Mouse (Mus musculus): ENCODE measurements around the gene Gm9945.

The Gm9945 gene

DNA sequence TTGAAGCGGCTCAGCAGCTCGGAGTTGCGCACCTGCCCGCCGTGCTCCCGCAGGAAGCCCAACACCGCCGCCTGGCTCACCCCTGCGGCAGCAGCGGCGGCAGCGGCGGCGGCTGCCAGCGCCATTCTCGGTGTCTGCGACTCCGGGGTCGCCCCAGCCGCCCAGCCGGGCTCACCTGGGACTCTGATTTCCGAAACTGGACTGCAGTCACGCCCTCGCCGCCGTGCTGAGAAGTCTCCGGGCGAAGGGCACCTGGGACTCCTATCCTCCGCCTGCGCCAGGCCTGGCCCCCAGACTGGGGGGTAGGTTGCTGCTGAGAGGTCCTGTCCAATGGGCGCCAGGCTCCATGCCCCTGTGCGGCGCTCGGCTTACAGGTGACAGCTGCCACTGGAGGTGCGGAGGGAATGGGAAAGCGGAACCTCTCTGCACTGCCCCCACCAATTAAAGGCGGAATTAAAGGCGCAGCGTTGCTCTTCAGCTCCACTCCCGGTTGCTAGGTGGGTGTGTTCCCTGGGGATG is at the start of gene Gm9945, which contains the start of gene Sowaha:
Gm9945 (plus strand) TSS at position 384 of the 519 bp plus-strand sequence.
Sowaha (minus strand) TSS at position 492 of the 519 bp plus-strand sequence.
- DNase-seq (ENCODE audit: extremely low spot score, low read depth, low spot score): no peak

DNA sequence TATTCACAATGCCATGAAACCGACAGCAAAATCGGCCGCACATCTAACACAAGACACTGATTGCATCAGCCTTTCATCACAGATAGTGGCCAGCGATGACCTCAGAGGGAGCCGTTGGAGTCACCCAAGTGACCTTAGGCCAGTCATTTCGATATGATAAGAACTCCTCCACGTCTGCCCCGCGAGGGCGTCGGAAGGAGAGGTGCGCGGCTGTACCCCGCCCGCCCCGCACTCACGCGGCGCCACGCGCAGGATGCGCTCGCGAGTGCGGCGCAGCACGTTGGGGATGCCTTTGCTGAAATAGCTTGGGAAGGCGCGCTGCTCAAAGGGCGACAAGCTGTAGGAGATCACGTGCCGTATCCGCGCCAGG is 49.7 kb upstream of the Gm9945 start:
- DNase-seq (ENCODE audit: extremely low spot score, low read depth, low spot score): no peak

DNA sequence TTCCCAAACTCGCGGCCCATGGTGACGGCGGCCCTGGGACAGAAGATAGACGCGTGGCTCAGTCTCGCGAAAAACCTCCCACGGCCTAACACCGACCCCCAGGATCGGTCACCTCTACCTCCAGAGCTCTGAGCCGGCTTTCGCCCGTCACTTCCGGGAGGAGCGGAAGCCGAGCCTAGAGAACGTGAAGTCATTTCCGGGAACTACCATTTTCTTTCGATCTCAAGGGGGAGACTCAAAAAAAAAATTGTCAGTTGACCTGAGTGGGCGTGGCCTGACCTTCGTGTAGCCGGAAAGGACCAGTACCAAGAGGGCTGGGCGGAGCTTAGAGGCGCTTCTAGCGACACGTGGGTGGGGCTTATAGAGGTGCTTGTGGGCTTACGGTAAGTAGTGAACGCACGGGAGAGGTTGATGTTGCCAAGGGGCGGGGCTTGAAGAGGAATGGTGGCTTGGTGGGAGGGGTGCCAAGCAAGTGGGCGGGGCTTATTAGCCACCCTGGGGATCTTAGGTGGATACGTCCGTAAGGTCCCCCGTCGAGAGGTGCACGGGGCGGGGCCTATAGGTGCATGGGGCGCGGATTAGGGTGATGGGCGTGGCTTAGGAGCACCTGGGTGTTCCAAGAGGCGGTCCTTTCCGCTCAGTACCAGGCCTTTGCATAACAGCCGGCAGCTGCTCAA is 49.2 kb upstream of the Gm9945 start, which contains the start of the genes Uqcrq and Gdf9:
Uqcrq (minus strand) TSS at position 162 of the 677 bp plus-strand sequence.
Gdf9 (plus strand) TSS at position 354 of the 677 bp plus-strand sequence.
- peak; percentile 98 for DNase-seq (ENCODE audit: extremely low spot score, low read depth, low spot score)

DNA sequence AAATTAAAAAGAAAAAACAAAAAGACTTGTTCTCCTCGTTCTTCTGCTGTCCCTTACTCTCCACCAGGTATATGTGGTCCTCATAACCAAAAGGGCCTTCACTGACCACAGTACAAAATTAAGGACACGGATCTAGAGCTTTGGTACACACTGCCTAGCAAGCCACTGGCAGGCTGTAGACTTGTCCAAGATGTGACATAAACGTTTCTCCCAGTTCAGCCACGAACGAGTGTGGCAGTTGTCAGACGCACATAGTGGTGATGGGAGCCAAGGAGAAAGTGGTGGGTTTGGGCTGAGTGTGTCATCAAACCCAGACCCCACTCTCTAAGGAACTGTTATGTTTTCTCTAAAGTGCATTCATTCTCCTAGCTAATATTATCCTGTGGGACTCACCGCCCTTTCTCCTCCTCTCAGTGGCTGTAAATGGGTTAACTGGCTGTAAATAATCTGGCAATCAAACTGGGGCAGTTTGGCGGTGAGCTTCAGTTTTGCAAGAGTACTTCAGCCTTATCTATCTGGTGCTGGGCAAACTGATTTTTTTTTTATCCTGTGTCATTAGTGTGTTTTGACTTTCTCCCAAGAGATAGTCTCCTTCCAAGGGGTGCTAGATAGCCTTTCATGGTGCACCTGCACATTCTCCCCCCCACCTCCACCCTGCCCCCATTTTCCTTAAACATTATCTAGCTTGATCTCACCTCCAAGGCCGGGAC is 48.5 kb upstream of the Gm9945 start:
- DNase-seq (ENCODE audit: extremely low spot score, low read depth, low spot score): no peak

DNA sequence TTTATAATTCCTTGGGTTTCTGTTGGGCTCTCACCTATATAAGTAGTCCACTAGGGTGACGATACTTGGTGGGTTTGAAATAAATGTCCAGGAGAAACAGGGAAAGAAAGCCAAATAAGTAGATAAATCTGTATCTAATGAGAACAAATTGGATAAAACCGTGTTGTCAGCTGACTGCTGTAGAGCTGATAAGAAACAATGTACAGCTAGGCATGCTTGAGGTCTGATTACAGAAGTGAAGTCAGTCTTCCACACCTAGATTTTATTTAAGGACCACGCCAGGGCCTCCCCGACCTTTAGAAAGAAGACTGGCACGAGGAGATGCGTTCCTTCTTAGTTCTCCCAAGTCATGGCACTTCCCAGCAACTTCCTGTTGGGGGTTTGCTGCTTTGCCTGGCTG is 46.9 kb upstream of the Gm9945 start:
- no peak for DNase-seq (ENCODE audit: extremely low spot score, low read depth, low spot score)

DNA sequence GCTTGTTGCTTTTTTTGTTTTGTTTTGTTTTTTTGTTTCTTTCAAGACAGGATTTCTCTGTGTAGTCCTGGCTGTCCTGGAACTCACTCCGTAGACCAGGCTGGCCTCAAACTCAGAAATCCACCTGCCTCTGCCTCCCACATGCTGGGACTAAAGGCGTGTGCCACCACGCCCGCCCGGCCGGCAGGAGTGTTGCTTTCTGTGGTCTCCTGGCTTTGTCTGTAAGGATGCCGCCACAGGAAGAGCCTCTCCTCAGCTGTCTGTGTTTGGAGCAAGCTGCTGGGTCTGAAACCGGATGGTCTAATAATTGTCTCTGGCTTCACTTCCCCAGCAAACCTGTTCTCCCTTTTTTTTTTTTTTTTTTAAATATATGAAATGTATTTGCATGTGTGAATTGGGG is 44.5 kb upstream of the Gm9945 start:
- DNase-seq (ENCODE audit: extremely low spot score, low read depth, low spot score): no peak

DNA sequence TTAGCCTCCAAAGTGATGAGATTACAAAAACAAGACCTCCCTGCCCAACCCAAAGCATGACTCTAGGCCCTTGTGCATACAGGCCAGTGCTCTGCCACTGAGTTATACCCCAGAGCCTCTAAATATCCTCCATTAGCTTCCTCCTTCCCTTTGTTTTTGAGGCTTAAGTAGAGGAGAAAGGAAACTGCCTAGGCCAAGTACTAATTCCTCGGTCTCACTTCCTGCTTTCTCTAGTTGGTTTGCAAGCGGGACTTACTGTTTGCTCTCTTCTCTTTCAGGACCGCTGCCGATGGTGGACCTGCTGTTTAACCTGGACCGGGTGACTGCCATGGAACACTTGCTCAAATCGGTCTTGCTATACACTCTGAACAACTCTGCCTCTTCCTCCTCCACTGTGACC is 43.6 kb upstream of the Gm9945 start:
- no peak for DNase-seq (ENCODE audit: extremely low spot score, low read depth, low spot score)

DNA sequence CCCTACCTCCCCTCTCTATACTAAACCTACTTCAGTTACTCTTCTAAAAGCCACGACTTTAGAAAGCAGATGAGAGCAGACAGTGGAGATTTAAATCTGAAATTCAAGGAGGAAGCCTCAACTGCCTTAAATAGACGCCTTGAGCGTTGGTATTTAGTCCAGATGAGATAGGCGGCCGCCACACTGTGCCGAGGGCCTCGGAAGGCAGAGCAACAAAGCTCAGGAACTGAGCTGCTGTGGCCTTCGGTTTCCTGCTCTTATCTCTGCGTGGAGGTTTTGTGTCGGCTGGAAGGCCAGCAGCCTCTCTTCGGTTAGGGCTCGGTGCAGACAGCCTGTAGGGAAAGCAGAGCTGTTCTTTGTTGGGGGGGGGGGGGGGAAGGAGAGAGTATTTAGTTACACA is 38.0 kb upstream of the Gm9945 start:
- no peak for DNase-seq (ENCODE audit: extremely low spot score, low read depth, low spot score)

DNA sequence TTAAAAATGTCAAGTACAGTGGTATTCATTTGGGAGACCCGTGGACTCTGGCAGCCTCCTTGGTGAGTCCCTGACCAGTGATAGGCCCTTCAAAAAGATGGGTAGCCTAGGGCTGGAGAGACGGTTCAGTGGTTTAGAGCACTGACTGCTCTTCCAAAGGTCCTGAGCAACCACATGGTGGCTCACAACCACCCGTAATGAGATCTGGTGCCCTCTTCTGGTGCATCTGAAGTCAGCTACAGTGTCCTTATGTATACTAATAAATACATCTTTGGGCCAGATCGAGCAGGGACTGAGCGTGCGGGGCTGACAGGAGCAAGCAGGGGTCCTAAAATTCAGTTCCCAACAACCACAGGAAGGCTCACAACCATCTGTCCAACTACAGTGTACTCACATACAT is 36.1 kb upstream of the Gm9945 start:
- no peak for DNase-seq (ENCODE audit: extremely low spot score, low read depth, low spot score)

DNA sequence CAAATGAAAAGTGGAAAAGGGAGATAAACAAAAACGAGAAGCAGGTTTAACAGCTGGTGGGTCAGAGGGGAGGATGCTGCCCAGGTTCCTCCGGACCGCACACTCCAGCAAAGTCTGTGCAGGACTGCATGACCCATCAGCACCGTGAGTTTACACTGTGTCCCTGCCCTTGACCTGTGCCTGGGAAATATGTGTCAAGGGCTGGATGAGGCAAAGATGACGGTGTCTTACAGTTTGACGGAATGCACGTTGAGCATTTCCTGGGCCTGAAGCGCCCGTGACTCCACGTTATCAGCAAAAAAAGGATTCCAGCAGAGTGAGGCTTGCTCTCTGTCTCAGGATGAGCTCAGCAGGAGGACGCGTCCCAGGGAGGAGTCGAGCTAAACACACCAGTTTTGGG is 34.4 kb upstream of the Gm9945 start:
- DNase-seq (ENCODE audit: extremely low spot score, low read depth, low spot score): no peak

DNA sequence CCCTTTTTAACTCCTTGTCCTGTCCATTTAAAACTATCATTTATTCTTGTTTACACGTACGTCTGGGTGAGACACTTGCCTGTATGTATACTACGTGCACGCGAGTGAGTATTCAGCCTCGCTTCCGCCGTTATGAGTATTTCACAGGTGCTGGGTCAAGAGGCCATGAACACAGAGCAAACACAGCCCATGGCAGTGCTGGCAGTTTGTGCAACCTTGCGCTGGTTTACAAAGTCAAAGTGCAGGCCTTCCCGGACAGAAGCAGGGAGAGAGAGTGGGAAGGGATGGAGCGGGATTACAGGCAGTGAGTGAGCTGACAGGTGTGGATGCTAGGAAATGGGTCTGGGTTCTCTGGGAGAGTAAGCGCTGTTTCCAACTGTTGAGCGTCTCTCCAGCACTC is 33.8 kb upstream of the Gm9945 start:
- DNase-seq (ENCODE audit: extremely low spot score, low read depth, low spot score): no peak

DNA sequence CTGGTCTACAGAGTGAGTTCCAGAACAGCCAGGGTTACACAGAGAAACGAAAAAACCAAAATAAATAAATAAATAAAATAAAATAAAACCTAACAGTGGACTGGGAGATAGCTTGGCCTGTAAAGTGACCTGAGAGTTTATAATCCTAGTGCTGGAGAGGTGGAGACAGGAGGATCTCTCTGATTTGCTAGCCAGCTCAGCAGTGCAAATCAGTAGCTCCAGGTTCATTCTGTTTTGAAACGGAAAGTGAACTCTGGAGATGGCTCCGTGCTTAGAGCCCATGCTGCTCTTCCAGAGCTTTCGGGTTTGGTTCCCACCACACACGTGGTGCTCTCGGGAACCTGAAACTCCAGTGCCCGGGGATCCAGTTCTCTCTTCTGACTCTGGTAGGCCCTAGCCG is 32.0 kb upstream of the Gm9945 start:
- no peak for DNase-seq (ENCODE audit: extremely low spot score, low read depth, low spot score)

DNA sequence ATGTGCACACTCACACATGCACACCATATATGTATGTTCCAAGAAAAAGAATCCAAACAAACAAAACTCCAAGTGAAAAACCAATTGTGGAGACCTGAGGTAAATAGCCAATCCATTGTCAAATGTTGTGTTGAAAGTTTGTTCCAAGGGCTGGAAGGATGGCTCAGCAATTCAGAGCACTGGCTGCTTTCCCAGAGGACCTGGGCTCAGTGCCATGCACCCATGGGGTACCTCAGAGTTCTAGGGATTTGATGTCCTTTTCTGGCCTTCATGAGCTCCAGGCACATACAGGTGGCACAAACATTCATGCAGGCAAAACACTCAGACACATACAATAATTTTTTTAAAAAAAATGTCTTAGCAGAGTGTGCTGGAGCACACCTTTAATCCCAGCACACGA is 31.4 kb upstream of the Gm9945 start:
- DNase-seq (ENCODE audit: extremely low spot score, low read depth, low spot score): no peak

DNA sequence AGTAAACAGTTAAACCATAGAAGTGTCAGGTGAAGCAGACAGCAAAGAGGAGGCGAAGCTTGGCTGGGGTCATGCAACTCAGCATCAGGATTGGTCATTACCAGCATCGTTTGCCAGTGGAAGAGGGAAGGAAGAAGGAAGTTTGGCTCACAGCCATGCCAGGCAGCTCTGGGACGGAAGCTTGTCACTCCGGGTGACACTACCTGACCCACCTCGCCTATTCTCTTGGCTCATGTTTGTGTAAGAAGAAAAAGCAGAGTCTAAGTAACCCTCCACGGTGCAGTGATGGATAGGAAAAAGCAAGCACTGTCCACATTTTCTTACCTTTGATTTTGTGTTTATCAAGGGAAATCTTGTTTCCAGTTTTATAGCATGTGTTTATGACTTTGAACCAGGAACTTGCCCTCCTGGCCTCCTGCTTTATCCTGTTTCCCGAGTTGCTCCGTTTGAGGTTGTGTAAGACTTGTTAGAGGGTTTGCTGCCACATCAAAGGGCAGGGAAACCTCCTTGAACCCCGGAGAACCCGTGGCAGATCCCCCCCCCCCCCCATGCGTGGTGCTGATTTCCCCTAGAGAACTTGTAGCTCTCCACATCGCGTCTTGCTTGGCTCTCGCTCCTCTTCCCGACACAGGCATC is 29.8 kb upstream of the Gm9945 start:
- no peak for DNase-seq (ENCODE audit: extremely low spot score, low read depth, low spot score)

DNA sequence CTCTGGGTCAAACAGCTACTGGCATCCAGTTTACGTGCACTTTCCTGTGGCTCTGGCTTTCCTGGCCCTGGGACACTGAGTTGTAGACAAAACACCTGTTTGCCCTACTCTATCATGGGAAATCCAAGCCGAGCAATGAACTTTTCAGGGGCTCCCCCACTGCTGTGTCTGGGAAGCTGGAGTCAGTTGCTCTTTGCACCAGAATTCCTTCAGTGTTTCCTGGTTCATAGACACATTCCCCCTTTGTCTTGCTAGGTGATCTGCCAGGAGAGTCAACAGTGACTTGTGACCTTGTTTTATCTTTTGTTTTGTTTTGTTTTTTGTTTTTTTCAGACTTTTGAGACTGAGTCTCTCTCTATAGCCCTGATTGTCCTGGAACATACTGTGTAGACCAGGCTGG is 28.6 kb upstream of the Gm9945 start:
- DNase-seq (ENCODE audit: extremely low spot score, low read depth, low spot score): no peak

DNA sequence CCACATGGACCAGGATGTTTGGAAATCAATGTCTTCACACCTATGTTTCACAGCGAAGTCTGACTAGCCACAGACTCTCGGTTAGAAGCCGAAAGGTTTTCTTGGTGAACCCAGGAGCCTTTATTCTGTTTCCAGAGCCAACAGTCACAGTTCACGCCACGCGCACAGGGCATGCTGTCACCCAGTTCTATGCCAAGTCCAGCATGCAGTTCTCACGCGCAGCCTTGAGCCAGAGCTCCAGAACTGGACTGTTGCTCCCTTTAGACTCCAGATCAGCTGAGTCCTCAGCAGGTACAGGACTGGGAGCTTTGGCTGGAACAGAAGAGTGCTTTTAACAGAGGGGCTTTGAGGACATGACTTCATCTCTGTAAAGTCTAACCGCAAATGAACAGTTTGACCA is 27.6 kb upstream of the Gm9945 start:
- DNase-seq (ENCODE audit: extremely low spot score, low read depth, low spot score): no peak

DNA sequence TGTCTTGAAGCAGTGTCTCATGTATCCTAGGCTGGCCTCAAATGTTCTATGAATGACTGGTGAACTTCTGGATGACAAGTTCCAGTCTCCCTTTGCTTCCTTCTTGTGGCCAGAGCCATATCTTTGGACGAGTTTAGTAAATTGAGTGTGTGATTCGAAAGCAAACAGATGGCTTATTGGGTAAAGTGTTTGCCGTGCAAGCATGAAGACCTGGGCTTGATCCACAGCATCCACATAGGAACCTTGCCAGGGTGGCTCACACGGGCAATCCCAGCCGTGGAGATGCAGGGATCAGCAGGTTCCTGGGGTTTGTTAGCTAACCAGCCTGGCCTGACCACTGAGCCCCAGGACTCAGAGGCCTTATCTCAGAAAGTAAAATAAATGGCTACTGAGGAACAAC is 26.9 kb upstream of the Gm9945 start:
- DNase-seq (ENCODE audit: extremely low spot score, low read depth, low spot score): no peak

DNA sequence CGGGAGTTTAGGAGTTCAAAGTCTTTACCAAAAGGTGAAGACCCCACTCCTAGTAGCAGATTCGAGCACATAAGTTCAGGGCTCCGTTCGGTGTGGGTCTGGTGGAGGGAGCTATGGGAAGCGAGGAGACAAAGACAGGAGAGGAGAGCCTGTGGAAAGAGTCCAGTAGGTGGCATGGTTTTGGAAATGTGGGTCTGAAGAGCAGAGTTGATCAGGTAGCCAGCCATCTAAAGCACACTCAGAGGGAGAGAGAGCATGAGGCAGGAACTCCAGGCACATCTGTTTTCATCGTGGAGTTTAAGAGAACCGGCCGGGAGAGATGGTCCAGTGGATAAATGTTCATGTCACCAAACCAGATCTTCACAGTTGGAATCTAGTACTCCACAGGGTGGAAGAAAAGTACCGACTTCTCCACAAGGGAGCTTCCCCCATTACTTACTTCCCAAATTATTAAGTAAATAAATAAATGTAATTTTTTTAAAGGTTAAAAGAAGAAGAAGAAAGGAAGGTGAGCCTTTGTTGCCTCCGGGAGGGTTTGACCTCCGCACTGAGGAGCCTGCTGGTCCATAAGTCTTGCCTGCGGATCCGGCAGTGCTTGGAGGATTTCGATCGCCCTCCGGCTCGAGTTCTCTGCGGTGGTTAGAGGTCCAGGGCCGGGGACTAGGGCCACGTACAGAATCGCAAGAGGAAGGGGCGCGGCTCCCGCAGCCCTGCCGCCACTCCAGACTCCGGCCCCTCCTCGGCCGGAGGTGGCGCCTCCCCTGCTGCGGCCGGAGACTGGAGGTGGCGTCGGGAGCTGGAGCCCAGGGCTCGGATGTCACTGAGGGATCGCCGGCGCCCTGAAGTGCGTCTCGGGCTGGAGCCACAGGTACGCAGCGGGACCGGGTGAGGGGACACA is 23.2 kb upstream of the Gm9945 start, which contains the start of the genes Gm10447 and Shroom1:
Gm10447 (minus strand) TSS at position 637 of the 898 bp plus-strand sequence.
Shroom1 (plus strand) TSS at position 732 of the 898 bp plus-strand sequence.
- DNase-seq (ENCODE audit: extremely low spot score, low read depth, low spot score): no peak

DNA sequence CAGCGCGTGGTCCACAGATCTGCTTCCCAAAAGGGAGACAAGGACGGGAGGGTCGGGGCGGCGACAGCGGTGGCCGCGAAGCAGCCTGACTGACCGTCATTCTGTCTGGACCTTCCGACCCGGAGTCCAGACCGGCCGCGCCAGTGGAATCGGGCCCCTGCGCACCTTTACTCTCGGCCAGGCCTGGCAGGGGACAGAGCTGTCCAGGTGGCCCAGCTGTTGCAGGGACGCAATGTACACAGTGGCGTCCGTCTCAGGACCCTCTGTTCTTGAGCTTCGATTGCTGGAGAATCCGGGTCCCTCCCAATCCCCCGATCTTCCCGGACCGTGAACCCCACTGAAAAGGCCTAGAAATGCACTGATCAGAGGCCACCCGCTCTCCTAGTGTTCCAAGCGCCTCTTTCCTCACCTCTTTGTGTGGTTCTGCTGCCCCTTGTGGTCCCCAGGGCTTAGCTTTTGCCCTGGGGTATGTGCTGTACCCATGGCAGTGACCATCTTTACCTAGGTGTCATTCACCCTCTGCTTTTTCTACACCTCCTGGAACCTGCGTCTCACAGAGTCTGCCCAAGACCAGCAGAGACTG is 22.5 kb upstream of the Gm9945 start:
- no peak for DNase-seq (ENCODE audit: extremely low spot score, low read depth, low spot score)

DNA sequence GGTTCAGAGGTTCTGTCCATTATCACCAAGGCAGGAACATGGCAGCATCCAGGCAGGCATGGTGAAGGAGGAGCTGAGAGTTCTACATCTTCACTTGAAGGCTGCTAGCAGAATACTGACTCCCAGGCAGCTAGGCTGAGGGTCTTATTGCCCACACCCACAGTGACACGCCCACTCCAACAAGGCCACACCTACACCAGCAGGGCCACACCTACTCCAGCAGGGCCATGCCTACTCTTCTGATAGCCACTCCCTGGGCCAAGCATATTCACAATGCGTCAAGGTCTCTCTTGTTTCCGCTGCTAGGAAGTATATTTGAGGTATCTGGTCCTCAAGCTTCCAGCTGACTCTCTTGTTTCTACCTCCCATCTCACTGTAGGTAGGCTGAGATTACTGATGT is 21.0 kb upstream of the Gm9945 start:
- no peak for DNase-seq (ENCODE audit: extremely low spot score, low read depth, low spot score)

Measured in hindlimb bud, embryonic 11.5 days (tissue).